In the genomic region with DNA sequence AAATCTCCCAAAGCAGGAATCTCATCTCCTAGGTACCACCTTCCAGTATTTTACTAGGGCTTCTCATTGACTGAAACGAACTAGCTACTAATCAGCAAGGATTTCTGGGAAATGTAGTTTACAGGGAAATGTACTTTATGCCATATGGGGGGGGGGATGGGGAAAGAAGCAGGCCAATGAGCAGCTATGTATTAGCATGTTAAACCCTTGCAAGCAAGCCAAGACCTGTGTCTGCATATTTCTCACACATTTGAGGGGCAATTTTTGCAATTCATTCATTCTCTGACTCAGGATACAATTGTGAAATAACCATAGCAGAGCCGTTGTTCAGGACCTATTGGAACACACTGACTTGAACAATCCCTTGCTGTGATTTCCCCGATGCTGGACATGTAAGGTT, we compare ENCODE assay signal across 26 mouse cellular contexts.
A peak's percentile ranks its signal among the peaks of the same experiment; 100 is the strongest.
DNase-seq lines count a peak whose midpoint lies in the region; ATAC-seq and TF ChIP-seq lines count a peak whose summit lies in the region.
"Had no signal": no experiment of that assay in that cellular context is flagged by ENCODE, and none has a peak within 500 bp of the region (broad histone marks: within the 10 kb centered on the region; RNA-seq: fewer than 3 reads in every experiment).

No protein-coding gene starts in this region.

- no peak for TF ChIP-seq CTCF in lung, postnatal 0 days (IDR thresholded peaks at IDR 0.05)
- TF ChIP-seq CTCF in brain, embryonic 14.5 days (IDR thresholded peaks at IDR 0.05; ENCODE audit: borderline replicate concordance, extremely low read depth, insufficient read depth, insufficient read length) = no peak

- no peaks in the 10 kb centered on the region for H3K27me3 ChIP-seq in forebrain, embryonic 16.5 days (replicated peaks; ENCODE audit: control insufficient read depth, insufficient read depth, low read length)
- H3K27me3 ChIP-seq in forebrain, embryonic 13.5 days = no peaks in the 10 kb centered on the region
- no peaks in the 10 kb centered on the region for H3K27me3 ChIP-seq in lung, postnatal 0 days (replicated peaks; ENCODE audit: insufficient read depth, low read length)
- H3K27me3 ChIP-seq: CH12.LX; forebrain, embryonic 15.5 days; hindbrain, embryonic 15.5 days; intestine, embryonic 15.5 days had no signal

- WGBS in forebrain, embryonic 16.5 days = 64% methylated on average over 3 of the region's 3 CpGs
- 69% methylated on average over 3 of the region's 3 CpGs for WGBS in forebrain, embryonic 13.5 days
- WGBS in lung, postnatal 0 days = 63% methylated on average over 3 of the region's 3 CpGs

- TF ChIP-seq POLR2A in brain, embryonic 14.5 days (IDR thresholded peaks at IDR 0.05; ENCODE audit: borderline replicate concordance, extremely low read depth, insufficient read depth, insufficient read length, poor library complexity, severe bottlenecking) = no peak

- H3K4me3 ChIP-seq in forebrain, embryonic 16.5 days (replicated peaks; ENCODE audit: low read length) = no peak overlapping the region
- no peak overlapping the region for H3K4me3 ChIP-seq in forebrain, embryonic 13.5 days
- H3K4me3 ChIP-seq in lung, postnatal 0 days (ENCODE audit: low read depth, low read length) = no peak overlapping the region
- H3K4me3 ChIP-seq: forebrain, embryonic 15.5 days; heart, adult 2 months; heart, embryonic 10.5 days; heart, embryonic 13.5 days; hindbrain, embryonic 12.5 days; hindbrain, embryonic 15.5 days; intestine, embryonic 15.5 days had no signal

- no peak overlapping the region for H3K9ac ChIP-seq in forebrain, embryonic 16.5 days (replicated peaks; ENCODE audit: low read depth, low read length)
- H3K9ac ChIP-seq in forebrain, embryonic 13.5 days = no peak overlapping the region
- no peak overlapping the region for H3K9ac ChIP-seq in lung, postnatal 0 days (replicated peaks; ENCODE audit: low read depth)
- H3K9ac ChIP-seq: forebrain, embryonic 15.5 days; heart, embryonic 13.5 days; hindbrain, embryonic 12.5 days; hindbrain, embryonic 15.5 days; intestine, embryonic 15.5 days had no signal

- TF ChIP-seq EP300 in lung, postnatal 0 days (IDR thresholded peaks at IDR 0.05) = no peak

- H3K9me3 ChIP-seq in forebrain, embryonic 16.5 days (ENCODE audit: control insufficient read depth, low read length) = no peaks in the 10 kb centered on the region; the same call in 1 of the 2 replicates
- H3K9me3 ChIP-seq in forebrain, embryonic 13.5 days (replicated peaks) = no peaks in the 10 kb centered on the region
- H3K9me3 ChIP-seq in lung, postnatal 0 days (ENCODE audit: low read length) = no peaks in the 10 kb centered on the region
- H3K9me3 ChIP-seq: forebrain, embryonic 15.5 days; heart, embryonic 10.5 days; hindbrain, embryonic 15.5 days; intestine, embryonic 15.5 days had no signal

- H3K4me2 ChIP-seq in forebrain, embryonic 16.5 days (ENCODE audit: low read length) = no peak overlapping the region
- H3K4me2 ChIP-seq in forebrain, embryonic 13.5 days = no peak overlapping the region
- H3K4me2 ChIP-seq in lung, postnatal 0 days (replicated peaks; ENCODE audit: low read depth, low read length) = no peak overlapping the region
- H3K4me2 ChIP-seq: forebrain, embryonic 15.5 days; heart, embryonic 13.5 days; hindbrain, embryonic 12.5 days; hindbrain, embryonic 15.5 days; intestine, embryonic 15.5 days had no signal

- no peak overlapping the region for H3K27ac ChIP-seq in forebrain, embryonic 16.5 days (ENCODE audit: low read length)
- H3K27ac ChIP-seq in forebrain, embryonic 13.5 days = no peak overlapping the region
- no peak overlapping the region for H3K27ac ChIP-seq in lung, postnatal 0 days (ENCODE audit: low read length)
- H3K27ac ChIP-seq: heart, adult 2 months; heart, embryonic 10.5 days; heart, embryonic 13.5 days; hindbrain, embryonic 12.5 days; hindbrain, embryonic 15.5 days; intestine, embryonic 15.5 days had no signal

- peaks cover 3% of the 10 kb centered on the region for H3K4me1 ChIP-seq in forebrain, embryonic 16.5 days (replicated peaks; ENCODE audit: control insufficient read depth, insufficient read depth, low read length)
- no peaks in the 10 kb centered on the region for H3K4me1 ChIP-seq in forebrain, embryonic 13.5 days
- no peaks in the 10 kb centered on the region for H3K4me1 ChIP-seq in lung, postnatal 0 days (ENCODE audit: insufficient read depth, low read depth, low read length)
- H3K4me1 ChIP-seq: forebrain, embryonic 15.5 days; intestine, embryonic 15.5 days had no signal

- DNase-seq in lung, postnatal 0 days (ENCODE audit: low spot score) = peak; percentile 68
- DNase-seq in lung, postnatal 10 days = no peak
- peak; percentile 64 for DNase-seq in brain, embryonic 14.5 days (ENCODE audit: low read depth)
- DNase-seq in frontal cortex, postnatal 25 days (ENCODE audit: low spot score in 2 of 2) = no peak
- DNase-seq: adrenal gland, adult 2 months; adrenal gland, postnatal 14 days; B cell, adult 2 months; cerebellum, adult 11-12 months; cerebellum, adult 9-10 months; gastrocnemius, postnatal 10 days; gastrocnemius, postnatal 36 days; heart, adult 2 months; heart, postnatal 14 days; heart, postnatal 4 days; kidney, adult 11 months; kidney, adult 8-10 months had no signal

- 0 out of 2 replicates have a peak, but pooled peaks have one; percentile 50 for ATAC-seq in forebrain, embryonic 16.5 days
- ATAC-seq in forebrain, embryonic 13.5 days = no peak
- peak; percentile 40; the same call in 1 of the 2 replicates for ATAC-seq in lung, postnatal 0 days
- ATAC-seq: forebrain, embryonic 15.5 days; intestine, embryonic 15.5 days had no signal

- H3K36me3 ChIP-seq in forebrain, embryonic 16.5 days (ENCODE audit: control insufficient read depth, insufficient read depth) = no peaks in the 10 kb centered on the region
- no peaks in the 10 kb centered on the region for H3K36me3 ChIP-seq in forebrain, embryonic 13.5 days (ENCODE audit: poor library complexity, severe bottlenecking)
- H3K36me3 ChIP-seq in lung, postnatal 0 days (ENCODE audit: insufficient read depth, low read length) = no peaks in the 10 kb centered on the region
- H3K36me3 ChIP-seq: forebrain, embryonic 15.5 days; G1E; heart, embryonic 10.5 days; heart, embryonic 13.5 days; hindbrain, embryonic 12.5 days; hindbrain, embryonic 15.5 days; intestine, embryonic 15.5 days had no signal

Comparison
In these comparisons a context has a peak if more than half of its experiments do, and no peak if none do; other contexts are left out.
1. DNase-seq: peak in lung, postnatal 0 days (single experiment) and brain, embryonic 14.5 days (single experiment); none in lung, postnatal 10 days (single experiment) and frontal cortex, postnatal 25 days (0 of 2).